Mouse (Mus musculus): ENCODE data around the gene 1700010B08Rik.

1700010B08Rik gene

GRCm38 (mm10) chr2:173714620-173715218, 4.5 kb upstream of the 1700010B08Rik start:
- in situ Hi-C loops (cut with MboI; ENCODE audit: unreplicated experiment in 2 of 2), result no loop called here

GRCm38 (mm10) chr2:173716966-173717365, 2.2 kb upstream of the 1700010B08Rik start:
- in situ Hi-C loops (cut with MboI; ENCODE audit: unreplicated experiment in 2 of 2), result no loop called here

- in situ Hi-C loops (cut with MboI; ENCODE audit: unreplicated experiment in 2 of 2), result no loop called here
Observed at GRCm38 (mm10) chr2:173722251-173722857, 3.1 kb downstream of the 1700010B08Rik start.

GRCm38 (mm10) chr2:173724382-173724781, 5.2 kb downstream of the 1700010B08Rik start:
- in situ Hi-C loops (cut with MboI; ENCODE audit: unreplicated experiment in 2 of 2), result no loop called here

GRCm38 (mm10) chr2:173724940-173725807, 6.0 kb downstream of the 1700010B08Rik start:
- in situ Hi-C loops (cut with MboI; ENCODE audit: unreplicated experiment in 2 of 2), result loop anchor here in 1 of 2 experiments (25.0 kb wide), 2 partner anchors 337 to 737 kb away; partner anchors contain the start of genes Atp5e, Prelid3b and Tubb1

- in situ Hi-C loops (cut with MboI; ENCODE audit: unreplicated experiment in 2 of 2), result loop anchor here in 1 of 2 experiments (25.0 kb wide), 2 partner anchors 336 to 736 kb away; partner anchors contain the start of genes Atp5e, Prelid3b and Tubb1
Observed at GRCm38 (mm10) chr2:173725819-173726218, 6.6 kb downstream of the 1700010B08Rik start.

- in situ Hi-C loops (cut with MboI; ENCODE audit: unreplicated experiment in 2 of 2), result loop anchor here (10.0 to 25.0 kb wide), 3 partner anchors 332 to 732 kb away; partner anchors contain the start of genes Atp5e (in 1 of the 2), Prelid3b (in 1 of the 2), Stx16 (in 1 of the 2) and Tubb1 (in 1 of the 2)
Observed at GRCm38 (mm10) chr2:173730444-173730966, 11.3 kb downstream of the 1700010B08Rik start.

GRCm38 (mm10) chr2:173734426-173734825, 15.2 kb downstream of the 1700010B08Rik start:
- in situ Hi-C loops (cut with MboI; ENCODE audit: unreplicated experiment in 2 of 2), result loop anchor here (10.0 to 25.0 kb wide), 3 partner anchors 328 to 728 kb away; partner anchors contain the start of genes Atp5e (in 1 of the 2), Prelid3b (in 1 of the 2), Stx16 (in 1 of the 2) and Tubb1 (in 1 of the 2)

GRCm38 (mm10) chr2:173737222-173737989, 18.2 kb downstream of the 1700010B08Rik start, which contains the start of gene Vapb:
Vapb (plus strand) TSS chr2:173737511.
- in situ Hi-C loops (cut with MboI; ENCODE audit: unreplicated experiment in 2 of 2), result loop anchor here (10.0 to 25.0 kb wide), 3 partner anchors 325 to 725 kb away; partner anchors contain the start of genes Atp5e (in 1 of the 2), Prelid3b (in 1 of the 2), Stx16 (in 1 of the 2) and Tubb1 (in 1 of the 2)

- in situ Hi-C loops (cut with MboI; ENCODE audit: unreplicated experiment in 2 of 2), result loop anchor here (10.0 to 25.0 kb wide), 3 partner anchors 324 to 724 kb away; partner anchors contain the start of genes Atp5e (in 1 of the 2), Prelid3b (in 1 of the 2), Stx16 (in 1 of the 2) and Tubb1 (in 1 of the 2)
Observed at GRCm38 (mm10) chr2:173738232-173738631, 19.0 kb downstream of the 1700010B08Rik start.

GRCm38 (mm10) chr2:173739107-173739506, 19.9 kb downstream of the 1700010B08Rik start:
- in situ Hi-C loops (cut with MboI; ENCODE audit: unreplicated experiment in 2 of 2), result loop anchor here (10.0 to 25.0 kb wide), 3 partner anchors 323 to 723 kb away; partner anchors contain the start of genes Atp5e (in 1 of the 2), Prelid3b (in 1 of the 2), Stx16 (in 1 of the 2) and Tubb1 (in 1 of the 2)

- in situ Hi-C loops (cut with MboI; ENCODE audit: unreplicated experiment in 2 of 2), result loop anchor here in 1 of 2 experiments (25.0 kb wide), 2 partner anchors 320 to 720 kb away; partner anchors contain the start of genes Atp5e, Prelid3b and Tubb1
Observed at GRCm38 (mm10) chr2:173742090-173742489, 22.9 kb downstream of the 1700010B08Rik start.

- in situ Hi-C loops (cut with MboI; ENCODE audit: unreplicated experiment in 2 of 2), result loop anchor here in 1 of 2 experiments (25.0 kb wide), 2 partner anchors 320 to 720 kb away; partner anchors contain the start of genes Atp5e, Prelid3b and Tubb1
Observed at GRCm38 (mm10) chr2:173742744-173743143, 23.5 kb downstream of the 1700010B08Rik start.

- in situ Hi-C loops (cut with MboI; ENCODE audit: unreplicated experiment in 2 of 2), result loop anchor here in 1 of 2 experiments (25.0 kb wide), 2 partner anchors 318 to 718 kb away; partner anchors contain the start of genes Atp5e, Prelid3b and Tubb1
Observed at GRCm38 (mm10) chr2:173744070-173744815, 25.0 kb downstream of the 1700010B08Rik start.

- in situ Hi-C loops (cut with MboI; ENCODE audit: unreplicated experiment in 2 of 2), result loop anchor here in 1 of 2 experiments (25.0 kb wide), 2 partner anchors 313 to 713 kb away; partner anchors contain the start of genes Atp5e, Prelid3b and Tubb1
Observed at GRCm38 (mm10) chr2:173748961-173749659, 29.9 kb downstream of the 1700010B08Rik start.

- in situ Hi-C loops (cut with MboI; ENCODE audit: unreplicated experiment in 2 of 2), result no loop called here
Observed at GRCm38 (mm10) chr2:173755433-173756144, 36.4 kb downstream of the 1700010B08Rik start.
